Mouse (Mus musculus): ENCODE results near the gene Kmt5c.

The Kmt5c gene

GRCm38 (mm10) chr7:4739544-4740275 lies at the start of gene Kmt5c:
TSS of gene Kmt5c (plus strand) at chr7:4740115.
- peak; percentile 86 for DNase-seq (ENCODE audit: low spot score)

DNA sequence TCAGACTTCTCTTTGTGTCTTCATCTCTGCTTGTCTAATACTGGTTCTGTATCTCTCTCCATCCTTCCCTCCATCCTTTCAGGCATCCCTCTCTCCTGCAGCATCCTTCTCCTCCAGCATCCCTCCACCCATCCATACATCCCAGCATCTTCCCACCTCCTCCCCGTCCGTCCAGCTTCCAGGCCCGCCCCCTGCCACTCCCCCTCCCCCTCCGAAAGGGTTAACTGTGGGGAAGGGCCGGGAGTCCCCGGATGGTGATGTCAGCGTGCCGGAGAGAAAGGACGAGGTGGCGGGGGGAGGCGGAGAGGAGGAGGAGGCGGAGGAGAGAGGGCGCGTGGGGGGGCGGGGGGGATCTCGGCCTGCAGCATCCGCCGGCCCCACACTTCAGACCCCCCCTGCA lies 49.5 kb upstream of the Kmt5c start, which contains the start of gene Brsk1:
TSS of gene Brsk1 (plus strand) at position 218 of the 400 bp plus-strand sequence.
- no peak for DNase-seq (ENCODE audit: low spot score)

GRCm38 (mm10) chr7:4690951-4691653 lies 48.8 kb upstream of the Kmt5c start:
- DNase-seq (ENCODE audit: low spot score), result no peak

DNA sequence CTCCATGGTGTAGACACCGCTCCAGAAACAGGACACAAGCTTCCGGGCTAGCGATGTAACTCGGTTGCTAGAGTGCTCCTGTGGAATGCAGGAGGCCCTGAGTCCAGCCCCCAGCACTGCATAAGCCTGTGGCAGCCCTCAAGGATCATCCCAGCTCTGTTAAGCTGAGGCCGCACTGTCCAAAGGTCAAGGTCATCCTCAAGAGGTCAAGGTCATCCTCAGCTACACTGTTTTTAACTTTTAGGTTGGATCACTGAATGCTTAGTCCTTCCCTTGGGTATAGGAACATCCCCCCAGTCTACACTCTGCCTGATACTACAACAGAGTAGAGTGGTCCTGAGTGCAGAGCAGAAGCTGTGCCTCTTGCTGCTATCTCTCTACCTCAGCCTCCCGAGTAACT lies 46.9 kb upstream of the Kmt5c start:
- no peak for DNase-seq (ENCODE audit: low spot score)

DNA sequence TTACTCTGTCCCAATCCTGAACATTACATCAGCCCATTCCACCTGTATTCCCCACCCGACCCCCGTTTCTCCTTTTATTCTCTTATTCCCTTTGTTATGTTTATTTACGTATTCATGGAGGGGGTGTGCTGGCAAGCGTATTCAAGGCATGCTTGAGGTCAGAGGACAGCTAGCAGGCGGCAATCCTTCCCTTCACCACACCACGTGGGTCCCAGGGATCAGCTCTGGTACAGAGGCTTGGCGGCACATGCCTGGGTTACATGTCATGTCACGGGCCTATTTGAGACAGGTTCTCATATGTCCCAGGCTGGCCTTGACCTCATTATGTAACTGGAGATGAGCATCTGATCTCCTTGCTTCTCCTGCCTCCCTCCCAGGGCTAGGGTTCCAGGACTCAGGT lies 37.6 kb upstream of the Kmt5c start:
- no peak for DNase-seq (ENCODE audit: low spot score)

DNA sequence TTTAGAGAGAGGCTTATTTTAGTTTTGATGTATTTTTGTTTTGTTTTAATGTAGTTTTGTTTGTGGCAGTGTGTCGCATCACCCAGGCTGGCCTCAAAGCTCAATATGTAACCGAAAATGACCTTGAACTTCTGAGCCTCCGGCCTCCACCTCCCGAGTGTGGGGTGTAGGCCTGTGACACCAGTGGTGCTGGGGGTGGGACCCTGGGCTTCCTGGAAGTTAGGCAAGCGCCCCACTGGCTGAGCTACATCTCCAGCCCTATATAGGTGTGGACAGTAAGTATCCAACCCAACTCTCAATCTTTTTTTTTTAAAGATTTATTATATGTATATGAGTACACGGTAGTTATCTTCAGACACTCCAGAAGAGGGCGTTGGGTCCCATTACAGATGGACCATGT lies 36.7 kb upstream of the Kmt5c start:
- DNase-seq (ENCODE audit: low spot score), result no peak

DNA sequence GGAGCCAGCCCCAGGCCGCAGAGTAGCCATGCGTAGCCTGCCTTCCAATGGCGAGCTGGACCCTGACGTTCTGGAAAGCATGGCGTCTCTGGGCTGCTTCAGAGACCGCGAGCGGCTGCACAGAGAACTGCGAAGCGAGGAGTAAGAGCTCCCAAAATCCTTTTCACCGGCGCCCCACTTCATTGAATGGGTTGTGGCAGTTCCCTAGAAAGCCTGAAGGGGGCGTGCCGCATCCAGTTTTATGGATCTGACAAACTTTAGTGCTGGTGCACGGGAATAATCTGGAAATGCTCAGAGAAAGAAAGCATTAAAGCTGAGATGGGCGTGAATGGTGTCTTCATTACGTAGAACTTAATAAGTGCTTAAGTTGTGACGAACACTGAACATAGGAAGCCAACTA lies 34.8 kb upstream of the Kmt5c start:
- peak; percentile 13 for DNase-seq (ENCODE audit: low spot score)

- DNase-seq (ENCODE audit: low spot score), result no peak
Measured at GRCm38 (mm10) chr7:4712594-4712993, 27.3 kb upstream of the Kmt5c start.

GRCm38 (mm10) chr7:4716955-4717354 lies 23.0 kb upstream of the Kmt5c start:
- no peak for DNase-seq (ENCODE audit: low spot score)

- DNase-seq (ENCODE audit: low spot score), result no peak
Measured at GRCm38 (mm10) chr7:4719276-4719675, 20.6 kb upstream of the Kmt5c start.

GRCm38 (mm10) chr7:4723508-4723907 lies 16.4 kb upstream of the Kmt5c start:
- DNase-seq (ENCODE audit: low spot score), result no peak

DNA sequence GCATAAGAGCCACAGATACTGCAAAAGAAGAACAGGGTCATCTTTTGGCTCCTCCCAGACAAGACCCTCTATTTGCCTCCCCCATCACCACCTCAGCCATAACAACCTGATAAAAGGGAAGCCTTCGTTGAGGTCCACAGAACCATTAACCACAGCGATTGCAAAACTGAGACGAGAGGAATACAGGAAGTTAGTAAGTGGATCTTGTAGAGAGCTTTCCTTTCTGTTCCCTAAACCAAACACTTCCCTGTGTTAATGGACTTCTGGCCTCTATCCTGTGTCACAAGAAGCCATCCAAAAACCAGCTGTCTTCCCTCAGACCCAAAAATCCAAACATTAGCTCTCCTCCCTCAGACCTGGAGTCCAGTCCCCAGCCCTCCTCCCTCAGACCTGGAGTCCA lies 15.6 kb upstream of the Kmt5c start:
- DNase-seq (ENCODE audit: low spot score), result no peak

- no peak for DNase-seq (ENCODE audit: low spot score)
Measured at GRCm38 (mm10) chr7:4725169-4725568, 14.7 kb upstream of the Kmt5c start, which contains the start of gene Tmem150b. TSS of gene Tmem150b (minus strand) at chr7:4725249.

DNA sequence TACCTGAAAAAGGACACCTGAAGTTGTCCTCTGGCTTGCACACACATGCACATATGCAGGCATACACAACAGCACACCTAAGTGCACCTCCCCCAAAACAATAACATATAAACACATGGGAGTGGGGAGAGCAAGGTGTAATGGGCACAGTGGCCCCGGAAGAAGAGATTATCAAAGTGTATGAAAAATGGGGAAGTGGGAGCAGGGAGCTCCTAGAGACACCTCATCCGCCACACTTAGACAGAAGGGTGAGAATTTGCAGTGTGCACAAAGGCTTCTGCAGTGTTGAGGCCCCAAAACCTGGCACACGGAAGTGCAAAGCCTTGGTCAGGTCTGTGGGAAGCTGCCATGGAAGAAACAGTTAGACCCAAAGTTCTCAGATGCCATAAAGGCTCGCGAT lies 8.8 kb upstream of the Kmt5c start:
- DNase-seq (ENCODE audit: low spot score), result no peak

GRCm38 (mm10) chr7:4732968-4733392 lies 6.9 kb upstream of the Kmt5c start:
- no peak for DNase-seq (ENCODE audit: low spot score)

- no peak for DNase-seq (ENCODE audit: low spot score)
Measured at GRCm38 (mm10) chr7:4739041-4739543, 823 bp upstream of the Kmt5c start.

DNA sequence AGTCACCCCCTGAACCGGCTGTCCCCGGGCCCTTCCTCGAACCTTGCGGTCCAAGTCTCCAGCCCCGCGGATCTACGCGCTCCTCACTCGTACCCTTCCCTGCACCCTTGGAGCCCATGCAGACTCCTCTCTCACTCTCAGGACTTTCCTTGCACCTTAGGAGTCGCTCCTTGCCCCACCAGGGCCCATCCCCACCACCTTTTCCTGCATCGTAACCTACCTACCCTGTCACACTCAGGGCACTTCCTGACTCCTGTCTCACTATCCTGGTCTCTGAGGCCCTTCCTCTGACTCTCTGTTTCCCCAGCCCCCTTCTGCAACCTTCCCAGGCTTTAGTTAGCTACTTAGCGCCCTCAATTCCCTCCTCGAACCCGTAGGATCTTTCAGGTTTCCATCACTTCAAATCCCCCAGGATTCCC lies 403 bp downstream of the Kmt5c start:
- DNase-seq (ENCODE audit: low spot score), result no peak

- DNase-seq (ENCODE audit: low spot score), result peak; percentile 58
Measured at GRCm38 (mm10) chr7:4741151-4741550, 1.2 kb downstream of the Kmt5c start.

DNA sequence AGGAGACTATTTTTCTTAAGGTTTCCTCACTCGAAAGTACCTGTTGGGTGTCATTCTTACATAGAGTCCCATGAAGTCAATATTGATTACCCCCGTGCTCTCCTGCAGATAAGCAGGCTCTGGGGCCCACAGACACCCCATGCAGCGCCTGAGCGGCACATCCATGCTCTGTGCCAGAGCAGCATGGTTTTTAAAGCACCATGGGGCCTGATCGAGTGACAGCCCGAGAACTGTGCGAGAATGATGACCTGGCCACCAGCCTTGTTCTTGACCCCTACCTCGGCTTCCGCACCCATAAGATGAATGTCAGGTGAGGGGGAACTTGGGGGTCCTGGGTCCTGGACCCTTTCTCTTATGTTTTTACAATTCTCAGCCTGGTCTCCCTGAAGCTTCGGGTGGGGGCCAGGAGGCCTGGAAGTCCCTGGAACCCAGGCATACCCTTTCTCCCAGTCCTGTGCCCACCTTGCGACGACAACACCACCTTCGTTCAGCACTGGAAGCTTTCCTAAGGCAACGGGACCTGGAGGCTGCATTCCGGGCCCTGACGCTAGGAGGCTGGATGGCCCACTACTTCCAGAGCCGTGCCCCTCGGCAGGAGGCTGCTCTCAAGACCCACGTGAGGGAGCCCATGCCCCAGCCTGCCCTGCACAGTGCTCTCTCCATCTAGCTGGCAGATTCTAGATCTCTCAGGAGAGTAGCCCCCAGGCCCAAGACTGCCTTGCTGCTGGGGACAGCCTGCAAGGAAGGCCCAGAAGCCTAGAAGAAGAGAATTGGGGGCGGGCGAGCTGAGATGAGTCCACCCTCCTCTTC lies 2.0 kb downstream of the Kmt5c start:
- DNase-seq (ENCODE audit: low spot score), result no peak

DNA sequence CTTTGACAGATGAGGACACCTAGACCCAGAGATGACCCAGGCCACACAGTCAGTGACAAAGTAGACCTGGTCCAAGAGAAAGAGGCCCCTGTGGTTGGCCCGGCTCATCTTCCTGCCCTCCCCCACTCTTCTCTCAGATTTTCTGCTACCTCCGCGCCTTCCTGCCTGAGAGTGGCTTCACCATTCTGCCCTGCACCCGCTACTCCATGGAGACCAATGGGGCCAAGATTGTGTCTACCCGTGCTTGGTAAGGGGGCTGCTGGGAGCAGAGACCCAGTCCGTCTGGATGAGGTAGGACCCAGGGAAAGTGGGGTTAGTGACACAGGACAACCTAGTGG lies 2.5 kb downstream of the Kmt5c start:
- no peak for DNase-seq (ENCODE audit: low spot score)

GRCm38 (mm10) chr7:4743354-4743753 lies 3.4 kb downstream of the Kmt5c start:
- DNase-seq (ENCODE audit: low spot score), result no peak

DNA sequence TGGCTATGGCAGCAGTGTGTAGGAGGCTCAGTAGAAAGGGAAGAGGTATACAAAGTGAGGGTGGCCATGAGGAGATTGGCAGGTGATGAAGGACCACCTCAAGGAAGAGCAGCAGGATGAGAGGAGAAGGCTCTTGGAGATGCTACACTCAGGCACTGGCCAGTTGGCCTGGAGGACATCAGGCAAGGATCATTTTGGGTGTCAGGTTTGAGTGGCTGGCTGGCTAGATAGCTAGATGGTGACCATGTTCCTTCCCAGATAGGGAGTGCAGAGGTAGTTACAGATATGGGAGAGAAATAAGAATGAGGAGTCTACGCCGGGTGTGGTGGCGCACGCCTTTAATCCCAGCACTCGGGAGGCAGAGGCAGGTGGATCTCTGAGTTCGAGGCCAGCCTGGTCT lies 5.0 kb downstream of the Kmt5c start:
- DNase-seq (ENCODE audit: low spot score), result no peak
